Mouse (Mus musculus) ES-Bruce4 (cell line): ENCODE results near the gene E4f1. TPM values are rescaled to one million over a fixed set of nuclear protein-coding genes. Genes with fewer than 3 reads are reported as not detected.
"Not testable (repeated sequence)": the region's sequence is repeated elsewhere in the genome, so short reads cannot be mapped to it uniquely, and the experiment has no call there.

Experiments used
- H3K27ac ChIP-seq: 2 replicates; pipeline ENCODE4 v1.5.1; 2012; ENCODE audit warnings: low read length, inconsistent platforms; ENCODE audit not compliant: insufficient read depth
- H3K27me3 ChIP-seq: 2 replicates; pipeline ENCODE4 v1.6.1; 2012; ENCODE audit warnings: mild to moderate bottlenecking, low read length, inconsistent platforms; ENCODE audit not compliant: control insufficient read depth, poor library complexity, insufficient read depth, severe bottlenecking
- H3K36me3 ChIP-seq: 2 replicates; pipeline ENCODE4 v1.6.1; 2012; ENCODE audit warnings: inconsistent platforms, mild to moderate bottlenecking, low read length, moderate library complexity; ENCODE audit not compliant: control insufficient read depth, poor library complexity, insufficient read depth, severe bottlenecking
- H3K4me1 ChIP-seq: one replicate; pipeline ENCODE4 v1.8.1; 2011; ENCODE audit warnings: low read length; ENCODE audit not compliant: control insufficient read depth, insufficient read depth
- H3K4me3 ChIP-seq: 2 replicates; pipeline ENCODE4 v1.5.1; 2011; ENCODE audit warnings: low read depth, mild to moderate bottlenecking, low read length
- H3K9ac ChIP-seq: 2 replicates; pipeline ENCODE4 v1.6.1; 2012; ENCODE audit warnings: low read depth, mild to moderate bottlenecking, inconsistent platforms; ENCODE audit not compliant: poor library complexity, severe bottlenecking
- H3K9me3 ChIP-seq: replicated peaks from 2 replicates; pipeline ENCODE4 v1.6.1; 2012; ENCODE audit warnings: mild to moderate bottlenecking, low read length, inconsistent platforms; ENCODE audit not compliant: control insufficient read depth, poor library complexity, insufficient read depth, severe bottlenecking
- CTCF ChIP-seq: IDR thresholded peaks from one replicate; pipeline ENCODE4 v1.8.1; 2011; ENCODE audit warnings: low read depth, low read length
- EP300 ChIP-seq: IDR thresholded peaks from 2 replicates; pipeline ENCODE4 v1.6.1; 2011; ENCODE audit warnings: low read depth, low read length; ENCODE audit not compliant: insufficient read depth
- POLR2A ChIP-seq: IDR thresholded peaks from one replicate; pipeline ENCODE4 v1.8.1; 2011; ENCODE audit warnings: low read length; ENCODE audit not compliant: insufficient read depth
- polyA plus RNA-seq: library from polyadenylated mRNA; stranded (reverse); fragments of >200 nt; gene quantifications from 2 replicates; pipeline ENCODE4 v1.2.4, GENCODE M21; 2011; ENCODE audit warnings: low read depth; ENCODE audit not compliant: missing spikeins, insufficient read depth, insufficient read length

The E4f1 gene
- polyA plus RNA-seq, 1 experiment = 15.3 TPM

GRCm38 (mm10) chr17:24468636-24469246 lies 1.4 kb downstream of the E4f1 start:
- no peak overlapping the region for H3K9ac ChIP-seq
- TF ChIP-seq EP300 (no peak), CTCF (no peak), POLR2A (no peak)
- no peaks in the 10 kb centered on the region for H3K27me3 ChIP-seq
- H3K36me3 ChIP-seq = peaks cover 5% of the 10 kb centered on the region; the same call in 1 of the 2 replicates
- H3K27ac ChIP-seq = no peak overlapping the region
- H3K9me3 ChIP-seq = no peaks in the 10 kb centered on the region
- peaks cover 1% of the 10 kb centered on the region for H3K4me1 ChIP-seq
- no peak overlapping the region for H3K4me3 ChIP-seq

DNA sequence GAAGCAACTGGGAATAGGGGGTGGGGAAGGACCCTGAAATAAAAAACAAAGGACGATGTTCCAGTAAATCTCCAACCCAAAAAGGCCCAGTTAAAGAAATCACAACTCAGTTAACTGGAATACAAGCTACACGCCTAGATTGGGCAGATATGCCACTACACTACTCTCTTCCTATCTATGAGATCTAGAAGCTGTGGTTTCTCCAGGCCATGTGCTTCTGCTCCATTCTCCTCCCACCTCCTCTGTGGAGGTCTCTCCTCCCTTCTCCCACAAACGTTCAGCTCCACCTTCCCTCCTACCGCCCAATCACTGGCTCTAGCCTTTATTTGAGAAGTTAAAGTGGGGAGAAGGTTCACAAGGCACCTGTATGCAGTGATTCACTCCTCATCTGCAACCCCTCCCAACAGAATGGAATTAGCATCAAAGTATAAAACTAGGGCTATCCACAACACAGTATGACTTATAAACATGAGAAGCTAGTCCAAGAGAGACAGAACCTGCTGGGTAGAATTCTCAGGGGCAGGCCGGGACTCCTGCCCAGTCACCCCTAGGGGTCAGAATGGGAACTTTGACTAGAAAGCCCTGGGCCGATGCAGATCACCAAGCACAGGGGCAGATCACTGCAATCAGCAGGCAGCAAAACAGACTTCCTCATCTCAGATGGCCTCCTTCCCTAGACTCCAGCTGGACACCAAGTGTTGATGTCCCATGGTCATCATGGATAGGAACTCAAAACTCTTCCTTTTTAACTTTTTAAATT lies 6.6 kb downstream of the E4f1 start:
- no peak overlapping the region for H3K4me3 ChIP-seq
- H3K9ac ChIP-seq = 0 out of 2 replicates have a peak overlapping the region, but pooled peaks have one; percentile 14
- no peaks in the 10 kb centered on the region for H3K4me1 ChIP-seq
- H3K27ac ChIP-seq = no peak overlapping the region
- no peaks in the 10 kb centered on the region for H3K27me3 ChIP-seq
- TF ChIP-seq EP300 (no peak), CTCF (no peak), POLR2A (no peak)
- H3K9me3 ChIP-seq = no peaks in the 10 kb centered on the region
- H3K36me3 ChIP-seq = peaks cover 5% of the 10 kb centered on the region; the same call in 1 of the 2 replicates

DNA sequence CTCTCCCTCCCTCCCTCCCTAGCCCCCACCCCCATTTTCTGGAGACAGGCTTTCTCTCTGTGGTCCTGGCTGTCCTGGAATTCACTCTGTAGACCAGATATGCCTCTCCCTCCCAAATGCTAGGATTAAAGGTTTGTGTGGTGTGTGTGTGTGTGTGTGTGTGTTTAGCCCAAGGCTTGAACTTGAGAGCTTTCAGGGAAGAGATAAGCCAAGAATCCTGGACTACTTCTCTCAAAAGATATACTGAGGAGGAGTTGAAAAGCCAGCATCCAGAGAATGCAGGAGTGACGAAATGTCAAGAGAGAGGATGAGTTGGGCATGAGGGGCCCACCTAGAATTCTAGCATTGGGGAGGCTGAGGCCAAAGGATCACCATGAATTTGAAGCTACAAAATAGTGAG lies 7.2 kb downstream of the E4f1 start:
- 0 out of 2 replicates have a peak overlapping the region, but pooled peaks have one; percentile 14 for H3K9ac ChIP-seq

GRCm38 (mm10) chr17:24461580-24461979 lies 8.5 kb downstream of the E4f1 start:
- no peaks in the 10 kb centered on the region for H3K9me3 ChIP-seq
- TF ChIP-seq POLR2A = no peak
- no peak for TF ChIP-seq CTCF
- TF ChIP-seq EP300 = no peak
- peaks cover 5% of the 10 kb centered on the region; the same call in 1 of the 2 replicates for H3K36me3 ChIP-seq
- H3K4me1 ChIP-seq = no peaks in the 10 kb centered on the region
- no peak overlapping the region for H3K9ac ChIP-seq
- no peak overlapping the region for H3K4me3 ChIP-seq
- H3K27me3 ChIP-seq = no peaks in the 10 kb centered on the region
- no peak overlapping the region for H3K27ac ChIP-seq

More for the DNA sequence above, 7.2 kb downstream of the E4f1 start:
- TF ChIP-seq EP300 (no peak), POLR2A (no peak), CTCF (no peak)
- Histone ChIP-seq H3K9me3 (no peaks in the 10 kb centered on the region), H3K27ac (no peak overlapping the region), H3K27me3 (no peaks in the 10 kb centered on the region), H3K36me3 (peaks cover 5% of the 10 kb centered on the region; the same call in 1 of the 2 replicates), H3K4me1 (no peaks in the 10 kb centered on the region), H3K4me3 (no peak overlapping the region)

GRCm38 (mm10) chr17:24455523-24456206 lies 14.4 kb downstream of the E4f1 start:
- peak overlapping the region; percentile 33 for H3K4me3 ChIP-seq
- peak overlapping the region; percentile 59; the same call in 1 of the 2 replicates for H3K9ac ChIP-seq
- H3K4me1 ChIP-seq, H3K36me3 ChIP-seq, H3K9me3 ChIP-seq, H3K27me3 ChIP-seq: not testable (repeated sequence)
- peak overlapping the region; percentile 72 for H3K27ac ChIP-seq
